Mouse (Mus musculus) embryonic fibroblast, embryonic 13.5 days (primary cell): Measurements from ENCODE around the gene Ppp1r14b. TPM values are rescaled to one million over a fixed set of nuclear protein-coding genes. Genes with fewer than 3 reads are reported as not detected.
"Not testable (repeated sequence)": the region's sequence is repeated elsewhere in the genome, so short reads cannot be mapped to it uniquely, and the experiment has no call there.

Experiments used
- H3K27ac ChIP-seq: 2 replicates; pipeline ENCODE4 v1.5.1; 2012; ENCODE audit warnings: low read length, control low read depth, inconsistent platforms; ENCODE audit not compliant: insufficient read depth
- H3K4me1 ChIP-seq: 2 replicates; pipeline ENCODE4 v1.6.1; 2011; ENCODE audit warnings: low read length; ENCODE audit not compliant: control insufficient read depth, insufficient read depth
- H3K4me3 ChIP-seq: 2 replicates; pipeline ENCODE4 v1.5.1; 2011; ENCODE audit warnings: mild to moderate bottlenecking, control low read depth, low read length; ENCODE audit not compliant: insufficient read depth
- CTCF ChIP-seq: IDR thresholded peaks from 2 replicates; pipeline ENCODE4 v1.5.1; 2011; ENCODE audit warnings: mild to moderate bottlenecking, control low read depth, low read length, moderate library complexity, borderline replicate concordance; ENCODE audit not compliant: insufficient read depth
- POLR2A ChIP-seq: IDR thresholded peaks from 2 replicates; pipeline ENCODE4 v1.6.1; 2011; ENCODE audit warnings: low read depth, mild to moderate bottlenecking, control low read depth, low read length, moderate library complexity
- polyA plus RNA-seq: library from polyadenylated mRNA; stranded (reverse); fragments of >200 nt; gene quantifications from 2 replicates; pipeline ENCODE4 v1.2.4, GENCODE M21; 2011; ENCODE audit warnings: low read depth; ENCODE audit not compliant: missing spikeins, insufficient read length

Gene Ppp1r14b
- polyA plus RNA-seq, 1 experiment, result 161 TPM

- no peak for TF ChIP-seq POLR2A
- no peak for TF ChIP-seq CTCF
- Histone ChIP-seq H3K27ac (no peak overlapping the region), H3K4me3 (no peak overlapping the region), H3K4me1 (peaks cover 4% of the 10 kb centered on the region; the same call in 1 of the 2 replicates)
Observed at GRCm38 (mm10) chr19:6985300-6985699, 10.5 kb downstream of the Ppp1r14b start.

DNA sequence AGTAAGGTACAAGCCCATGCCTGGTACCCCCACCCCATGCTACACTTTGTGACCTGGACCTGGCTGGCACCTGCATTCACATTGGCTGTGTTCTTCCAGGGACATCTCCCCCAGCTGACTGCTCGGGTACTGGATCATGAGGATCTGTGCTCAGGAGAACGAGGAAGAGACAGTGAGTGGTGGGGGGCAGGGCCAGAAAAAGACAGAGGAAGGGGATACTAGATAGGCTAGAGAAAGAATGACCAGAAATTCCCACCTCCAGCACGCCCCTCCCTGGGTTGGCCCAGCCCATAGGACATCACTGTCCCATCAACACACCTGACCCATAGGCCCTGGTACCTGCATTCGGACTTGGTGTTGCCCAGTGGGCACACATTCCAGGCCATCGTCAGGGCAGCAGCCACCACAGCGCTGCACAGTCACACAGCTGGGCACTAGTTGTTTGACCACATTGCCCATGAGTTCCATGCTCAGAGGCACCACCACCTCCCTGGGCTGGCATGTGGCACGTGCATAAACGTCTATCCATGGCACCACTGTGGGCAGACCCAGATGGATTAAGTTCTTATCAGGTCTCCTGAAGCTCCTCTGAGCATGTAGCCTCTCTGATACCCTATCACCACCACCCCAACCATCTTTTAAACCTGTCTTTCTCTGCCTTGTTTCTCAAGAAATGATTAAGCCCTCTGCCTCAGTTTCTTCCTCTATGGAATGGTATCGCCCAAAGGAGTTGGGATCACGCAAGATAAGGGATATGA lies 11.4 kb downstream of the Ppp1r14b start:
- no peak overlapping the region; the same call in 1 of the 2 replicates for H3K27ac ChIP-seq

DNA sequence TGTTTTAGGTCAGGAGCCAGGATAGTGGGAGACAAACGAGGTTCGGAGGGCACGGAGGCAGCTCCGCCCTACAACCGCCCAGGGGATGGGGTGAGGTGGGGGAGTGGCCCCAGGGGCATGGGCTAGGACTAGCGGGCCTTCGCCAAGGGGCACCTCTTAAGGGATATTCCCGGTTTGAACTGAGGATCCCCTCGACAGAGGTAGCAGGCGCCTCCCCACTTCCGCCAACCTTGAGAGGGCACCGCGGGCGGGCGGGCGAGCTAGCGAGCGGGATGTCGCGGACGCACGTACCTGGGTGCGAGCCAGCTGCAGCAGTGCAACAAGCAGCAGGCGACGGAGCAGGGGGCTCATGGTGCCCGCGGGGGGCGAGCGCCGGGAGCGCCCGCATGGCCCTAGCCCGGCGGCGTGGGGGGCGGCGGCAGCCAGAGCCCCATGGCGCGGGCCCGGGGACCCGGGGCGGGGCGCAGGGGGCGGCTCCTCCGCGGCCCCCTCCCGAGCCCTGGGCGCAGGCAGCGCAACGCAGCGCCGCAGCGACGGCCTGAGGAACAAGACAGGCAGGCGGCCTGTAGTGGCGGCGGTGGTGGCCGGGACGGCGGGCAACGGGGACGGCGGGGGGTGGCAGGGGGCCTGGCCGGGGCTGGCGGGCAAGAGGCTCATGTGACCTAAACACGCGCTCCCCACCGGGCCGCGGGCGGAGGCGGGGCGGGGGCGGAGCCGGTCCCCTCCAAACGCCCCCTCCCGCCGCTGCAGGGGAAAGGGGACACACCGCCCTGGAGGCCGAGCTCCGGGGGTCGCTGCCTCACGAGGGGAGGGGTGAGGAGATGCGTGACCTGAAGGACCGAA lies 12.5 kb downstream of the Ppp1r14b start, which contains the start of gene Vegfb:
Vegfb (minus strand) TSS at position 591 of the 843 bp plus-strand sequence.
- Histone ChIP-seq H3K27ac (peak within 1 kb of the TSS; percentile 28; the same call in 1 of the 2 replicates), H3K4me1 (0 out of 2 replicates have a peak, but pooled peaks cover 4% of the 10 kb centered on the region), H3K4me3 (peak within 1 kb of the TSS; percentile 57)
- TF ChIP-seq CTCF (no peak), POLR2A (peak; percentile 26)

More for the DNA sequence above, 11.4 kb downstream of the Ppp1r14b start:
- no peak for TF ChIP-seq CTCF
- no peak for TF ChIP-seq POLR2A
- H3K4me1 ChIP-seq, result peaks cover 4% of the 10 kb centered on the region; the same call in 1 of the 2 replicates
- peak overlapping the region; percentile 57 for H3K4me3 ChIP-seq

DNA sequence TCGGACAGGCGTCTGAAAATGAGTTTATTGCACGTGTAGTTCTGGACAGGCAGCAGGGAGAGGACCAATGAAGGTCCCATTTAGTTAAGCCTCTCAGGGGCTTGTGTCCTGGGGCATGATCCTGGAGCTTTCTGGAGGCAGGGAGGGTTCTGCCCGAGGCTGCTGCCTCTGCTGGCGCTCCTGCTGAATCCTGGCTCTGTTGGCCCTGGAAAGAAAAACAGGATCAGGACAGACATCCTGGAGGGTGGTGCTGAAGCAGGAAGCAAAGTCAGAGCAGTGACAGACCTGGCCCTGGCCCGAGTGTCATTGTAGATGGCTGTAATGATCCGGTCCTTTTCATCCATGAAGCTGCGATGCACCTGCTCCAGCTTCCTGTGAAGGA lies 13.1 kb downstream of the Ppp1r14b start:
- H3K4me3 ChIP-seq, result peak overlapping the region; percentile 57
- TF ChIP-seq CTCF (no peak), POLR2A (no peak; the same call in 1 of the 2 replicates)
- no peak overlapping the region for H3K27ac ChIP-seq
- peaks cover 4% of the 10 kb centered on the region; the same call in 1 of the 2 replicates for H3K4me1 ChIP-seq

DNA sequence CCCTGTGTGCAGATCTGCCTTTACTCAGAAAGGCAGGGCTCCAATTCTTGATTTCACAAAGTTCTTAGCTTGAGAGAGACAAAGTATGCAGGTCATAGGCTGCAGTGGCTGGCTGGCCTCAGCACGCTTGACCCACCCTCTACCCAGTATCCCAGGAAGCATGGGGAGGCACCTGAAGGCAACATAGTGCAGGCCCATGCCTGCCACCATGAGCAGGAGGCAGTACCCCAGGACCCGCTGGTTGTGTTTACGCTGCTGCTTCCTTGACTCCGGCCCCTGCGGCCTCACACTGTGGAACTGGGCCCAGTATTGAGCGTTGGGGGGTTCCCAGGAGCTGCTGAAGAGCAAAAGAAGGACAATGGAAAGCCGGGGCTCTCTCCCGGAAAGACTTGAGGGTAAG lies 14.5 kb downstream of the Ppp1r14b start:
- TF ChIP-seq CTCF (no peak), POLR2A (no peak)
- no peak overlapping the region for H3K4me3 ChIP-seq
- H3K27ac ChIP-seq, result no peak overlapping the region

DNA sequence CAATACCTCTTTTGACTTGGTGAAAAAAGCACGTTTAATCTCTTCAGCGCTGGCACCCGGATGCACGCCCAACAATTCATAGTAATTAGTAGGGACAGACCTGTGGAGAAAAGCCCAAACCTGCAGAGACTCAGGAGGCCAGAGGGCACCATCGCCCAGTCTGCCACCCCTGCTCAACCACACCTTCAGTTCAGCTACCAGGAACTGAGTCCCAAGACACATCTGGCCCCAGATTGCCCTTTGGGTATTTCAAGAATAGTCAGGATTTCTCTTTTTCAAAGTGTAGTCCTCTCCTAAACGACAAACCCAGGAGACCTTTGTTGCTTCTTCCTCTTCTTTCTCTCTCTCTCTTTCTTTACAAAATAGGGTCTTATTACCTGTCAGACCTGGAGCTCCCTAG lies 15.9 kb downstream of the Ppp1r14b start:
- Histone ChIP-seq H3K27ac (no peak overlapping the region), H3K4me1 (peaks cover 4% of the 10 kb centered on the region; the same call in 1 of the 2 replicates), H3K4me3 (no peak overlapping the region)
- TF ChIP-seq POLR2A, result no peak
- no peak for TF ChIP-seq CTCF

More for the DNA sequence above, 14.5 kb downstream of the Ppp1r14b start:
- peaks cover 4% of the 10 kb centered on the region; the same call in 1 of the 2 replicates for H3K4me1 ChIP-seq

GRCm38 (mm10) chr19:6991166-6991565 lies 16.4 kb downstream of the Ppp1r14b start:
- not testable (repeated sequence) for H3K4me1 ChIP-seq, H3K27ac ChIP-seq, H3K4me3 ChIP-seq

DNA sequence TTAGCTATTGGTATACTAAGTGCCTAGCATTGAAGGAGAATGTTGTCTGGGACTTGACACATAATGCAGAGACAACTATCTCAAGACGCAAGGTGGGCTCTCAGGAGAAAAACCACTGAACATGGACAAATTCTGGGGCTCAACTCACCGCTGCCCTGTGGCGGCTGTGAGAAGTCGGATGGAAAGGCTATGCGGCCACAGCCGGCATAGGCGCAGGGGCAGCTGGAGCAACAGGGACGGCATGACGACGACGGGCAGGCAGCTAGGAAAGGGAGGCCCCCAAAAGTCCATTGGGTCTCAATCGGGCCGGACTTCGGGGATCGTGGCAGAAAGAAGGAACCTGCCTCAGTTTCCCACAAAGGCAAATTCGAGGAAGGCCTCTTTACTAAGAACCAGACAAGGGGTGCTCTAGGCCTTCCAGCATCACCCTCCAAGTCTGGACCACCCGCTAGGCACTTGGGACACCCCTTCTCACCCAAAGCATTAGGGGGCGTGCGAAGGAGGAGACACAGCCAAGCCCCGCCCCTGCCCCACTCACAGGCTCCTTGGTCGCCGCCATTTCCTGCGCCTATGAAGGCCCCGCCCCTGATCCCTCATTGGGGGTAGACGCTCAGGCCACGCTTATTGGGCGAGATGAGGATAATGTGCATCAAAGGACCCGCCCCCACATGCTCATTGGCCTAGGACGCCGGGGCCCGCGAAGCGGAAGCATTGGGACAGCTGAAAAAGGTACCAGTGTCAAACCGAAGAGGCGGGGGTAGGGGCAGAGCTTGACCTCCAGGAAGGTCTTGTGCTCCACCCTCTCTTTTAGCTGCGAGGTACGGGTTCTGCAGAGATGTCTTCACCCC lies 17.5 kb downstream of the Ppp1r14b start, which contains the start of gene Dnajc4:
Dnajc4 (minus strand) TSS at position 562 of the 848 bp plus-strand sequence.
- no peaks in the 10 kb centered on the region; the same call in 1 of the 2 replicates for H3K4me1 ChIP-seq
- no peak within 1 kb of the TSS for H3K27ac ChIP-seq
- peak within 1 kb of the TSS; percentile 63 for H3K4me3 ChIP-seq
- peak; percentile 18 for TF ChIP-seq POLR2A
- TF ChIP-seq CTCF, result no peak
